Mouse (Mus musculus) MEL (cell line): ENCODE data around the gene Ttll6.

Experiments used
- CTCF ChIP-seq, 3 experiments: IDR thresholded peaks in 2 of 3; conservative IDR thresholded peaks in 1 of 3; 2 replicates each; pipeline ENCODE4 v1.5.1; 2011 to 2012; ENCODE audit warnings: low read length in 3 of 3, low read depth in 2 of 3, mild to moderate bottlenecking in 2 of 3, improper control_type of control experiment in 1 of 3, inconsistent platforms in 1 of 3, mixed read lengths in 1 of 3, moderate library complexity in 1 of 3; ENCODE audit not compliant: control insufficient read depth in 1 of 3, insufficient read depth in 1 of 3, poor library complexity in 1 of 3, severe bottlenecking in 1 of 3
- EP300 ChIP-seq, 2 experiments: IDR thresholded peaks; 2 replicates each; pipeline ENCODE4 v1.6.1; 2011; ENCODE audit warnings: improper control_type of control experiment in 2 of 2, low read length in 2 of 2, low read depth in 1 of 2, mild to moderate bottlenecking in 1 of 2
- GATA1 ChIP-seq: IDR thresholded peaks from 2 replicates; pipeline ENCODE4 v1.6.1; 2011; ENCODE audit warnings: low read depth, low read length, improper control_type of control experiment
- MYB ChIP-seq: IDR thresholded peaks from 2 replicates; pipeline ENCODE4 v1.6.1; 2011; ENCODE audit warnings: mild to moderate bottlenecking, low read depth, low read length, improper control_type of control experiment
- TBP ChIP-seq: IDR thresholded peaks from 2 replicates; pipeline ENCODE4 v1.8.0; 2011; ENCODE audit warnings: low read depth, low read length, improper control_type of control experiment
- ZMIZ1 ChIP-seq: IDR thresholded peaks from 2 replicates; pipeline ENCODE4 v1.6.1; 2012; ENCODE audit warnings: low read depth, mild to moderate bottlenecking, inconsistent platforms, low read length, improper control_type of control experiment, moderate library complexity

DNA sequence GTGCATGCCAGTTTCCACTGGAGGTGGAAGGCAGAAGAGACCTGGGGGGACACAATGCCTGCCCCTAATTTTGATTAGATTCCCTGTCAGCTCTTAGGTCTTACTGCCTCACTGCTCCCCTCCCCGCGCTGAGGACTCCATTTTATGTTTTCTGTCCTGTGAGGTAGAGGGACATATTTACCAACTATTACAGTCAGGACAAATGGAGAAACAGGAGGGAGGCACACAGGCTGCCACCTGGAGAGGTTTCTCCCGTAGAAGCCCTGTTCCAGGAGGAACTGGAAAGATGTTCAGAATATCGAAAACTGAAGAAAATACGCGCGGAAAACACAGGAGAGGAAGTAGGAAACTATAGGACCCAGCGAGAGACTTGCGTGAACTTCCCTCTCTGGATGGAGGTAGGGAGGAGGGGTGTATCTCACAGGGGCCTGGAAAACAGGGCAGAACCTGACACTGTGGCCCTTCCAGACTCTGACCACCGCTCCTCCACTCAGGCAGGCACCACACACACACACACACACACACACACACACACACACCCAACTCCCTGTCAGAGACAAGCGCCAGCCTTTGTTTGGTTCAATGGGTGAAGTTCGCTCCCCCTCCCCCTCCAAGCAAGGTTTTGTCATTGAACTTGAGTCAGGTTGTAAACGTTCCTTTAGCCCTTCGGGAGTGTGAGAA, 69.0 kb downstream of the Ttll6 start:
- TF ChIP-seq EP300 (IDR thresholded peaks at IDR 0.05; ENCODE audit: low read depth in 1 of 2, low read length in 2 of 2) (no peak), TBP (no peak), CTCF (IDR thresholded peaks at IDR 0.05 in 2 of 3, conservative IDR thresholded peaks at IDR 0.05 in 1 of 3; ENCODE audit: control insufficient read depth in 1 of 3, insufficient read depth in 1 of 3, low read depth in 2 of 3, low read length in 3 of 3, poor library complexity in 1 of 3, severe bottlenecking in 1 of 3) (no peak), ZMIZ1 (no peak), MYB (no peak), GATA1 (no peak)
